Mouse (Mus musculus) lung, postnatal 0 days (tissue): ENCODE results near the gene Cnot2.

Source experiments
- CTCF ChIP-seq: IDR thresholded peaks from 2 replicates; pipeline ENCODE4 v1.5.1; 2016; ENCODE audit warnings: antibody characterized with exemption, mild to moderate bottlenecking
- EP300 ChIP-seq: IDR thresholded peaks from 2 replicates; pipeline ENCODE4 v1.6.1; 2016; ENCODE audit warnings: antibody characterized with exemption, mild to moderate bottlenecking, control low read depth

DNA sequence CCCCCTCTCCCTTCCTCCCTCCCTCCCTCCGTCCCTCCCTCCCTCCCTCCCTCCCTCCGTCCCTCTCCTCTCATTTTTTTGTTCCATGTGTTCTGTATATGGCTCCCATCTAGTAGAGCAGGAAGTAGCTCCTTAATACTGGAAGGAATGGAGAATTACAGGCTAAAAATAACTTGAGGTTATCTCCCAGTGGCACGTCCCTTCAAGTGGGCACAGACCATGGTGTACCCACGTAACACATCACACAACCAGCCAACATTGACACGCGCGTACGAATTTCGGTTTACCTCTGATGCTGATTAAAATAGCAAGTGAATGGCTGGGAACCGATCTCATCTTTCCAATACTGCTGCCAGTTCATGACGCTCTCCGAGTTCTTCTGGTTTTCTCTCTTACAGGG, 135.3 kb downstream of the Cnot2 start:
- no peak for TF ChIP-seq EP300
- no peak for TF ChIP-seq CTCF
